Comparison of ENCODE assay signal across 8 mouse cellular contexts in genomic region chr8:84783919-84784581, GRCm38 (mm10). TPM values are rescaled to one million over a fixed set of nuclear protein-coding genes. Genes with fewer than 3 reads are reported as not detected.
DNase-seq lines count a peak whose midpoint lies in the region; ATAC-seq and TF ChIP-seq lines count a peak whose summit lies in the region.

No protein-coding gene starts in this region.

- peak overlapping the region; percentile 96 for H3K27ac ChIP-seq in left cerebral cortex, adult 2 months
- peak overlapping the region; percentile 97 for H3K27ac ChIP-seq in cortical plate, adult 2 months (ENCODE audit: insufficient read depth, low read length)
- no peak overlapping the region for H3K27ac ChIP-seq in midbrain, embryonic 11.5 days (ENCODE audit: low read depth, low read length)

- peaks cover 100% of the 10 kb centered on the region for H3K27me3 ChIP-seq in midbrain, embryonic 11.5 days (ENCODE audit: control insufficient read depth, insufficient read depth, low read length)

- peaks cover 22% of the 10 kb centered on the region for H3K4me1 ChIP-seq in cortical plate, adult 2 months (ENCODE audit: control insufficient read depth, insufficient read depth, low read length)
- H3K4me1 ChIP-seq in midbrain, embryonic 11.5 days (ENCODE audit: control insufficient read depth, insufficient read depth, low read length), result no peaks in the 10 kb centered on the region

- no peak for TF ChIP-seq CTCF in left cerebral cortex, adult 2 months (IDR thresholded peaks at IDR 0.05)
- no peak for TF ChIP-seq CTCF in cortical plate, adult 2 months (IDR thresholded peaks at IDR 0.05; ENCODE audit: extremely low read depth, insufficient read depth, low read length)

- H3K4me3 ChIP-seq in left cerebral cortex, adult 2 months, result peak overlapping the region; percentile 45
- H3K4me3 ChIP-seq in cortical plate, adult 2 months (ENCODE audit: insufficient read depth, low read length), result peak overlapping the region; percentile 38
- H3K4me3 ChIP-seq in midbrain, embryonic 11.5 days (ENCODE audit: low read depth, low read length), result no peak overlapping the region

- intact Hi-C loops in left cerebral cortex, adult 2 months (cut with DNase I), result no loop called here
- intact Hi-C loops in left cerebral cortex, postnatal 14 days (cut with DNase I), result no loop called here
- intact Hi-C loops in heart, postnatal 14 days (cut with DNase I), result loop anchor here (2.0 kb wide), 1 partner anchor 15 kb away; no protein-coding TSS in a partner anchor

- under 1% methylated on average over 33 of the region's 33 CpGs for WGBS in midbrain, embryonic 11.5 days

- no peak overlapping the region for H3K4me2 ChIP-seq in midbrain, embryonic 11.5 days

- no peak for DNase-seq in left cerebral cortex, adult 2 months (ENCODE audit: extremely low spot score in 1 of 2, low spot score in 2 of 2)
- DNase-seq in left cerebral cortex, postnatal 14 days (ENCODE audit: low spot score in 2 of 2), result no peak
- peak; percentile 64 to 69 for DNase-seq in heart, postnatal 14 days
- peak; percentile 95 for DNase-seq in midbrain, embryonic 11.5 days (ENCODE audit: low spot score, missing footprints)
- DNase-seq in ovary, adult 18-20 months (ENCODE audit: low spot score), result no peak
- DNase-seq in thymus, postnatal 10 days (ENCODE audit: low spot score in 2 of 2), result no peak
- no peak for DNase-seq in right cerebral cortex, adult 18-20 months

- H3K9ac ChIP-seq in midbrain, embryonic 11.5 days (ENCODE audit: low read length), result no peak overlapping the region

- no peak for TF ChIP-seq POLR2A in cortical plate, adult 2 months (IDR thresholded peaks at IDR 0.05; ENCODE audit: extremely low read depth, insufficient read depth, low read length)

- H3K9me3 ChIP-seq in midbrain, embryonic 11.5 days (ENCODE audit: control insufficient read depth, low read length), result no peaks in the 10 kb centered on the region

- ATAC-seq in midbrain, embryonic 11.5 days (ENCODE audit: low FRiP score), result no peak

- no peaks in the 10 kb centered on the region for H3K36me3 ChIP-seq in midbrain, embryonic 11.5 days (ENCODE audit: control insufficient read depth, insufficient read depth, low read length)

RNA-seq across cellular contexts. Expression of gene Nfix, which starts 16.1 kb away (rescaled TPM):
- total RNA-seq in left cerebral cortex, adult 2 months (2021), result 100 to 1,000 TPM; 347 to 350 TPM
- total RNA-seq in left cerebral cortex, postnatal 14 days (2021), result 100 to 1,000 TPM; 402 to 429 TPM
- 82.8 and 89.1 TPM in 2 replicates for polyA plus RNA-seq in cortical plate, adult 2 months (2012; rRNA removed)
- 100 to 1,000 TPM; 276 to 280 TPM for total RNA-seq in heart, postnatal 14 days (2021)
- 2.2 and 2.5 TPM in 2 replicates for polyA plus RNA-seq in midbrain, embryonic 11.5 days (2014; fragmentation: Nextera tagmentation; extraction: Ambion mirVana)

RNA-seq across cellular contexts. Expression of gene Dand5, which starts 38.6 kb away (rescaled TPM):
- total RNA-seq in left cerebral cortex, adult 2 months (2021), result 10 to 100 TPM in 1 of 2 experiments, 1 to 10 TPM in 1; 9.7 to 11.1 TPM
- 1 to 10 TPM; 8.0 to 9.6 TPM for total RNA-seq in left cerebral cortex, postnatal 14 days (2021)
- 14.9 and 16.0 TPM in 2 replicates for polyA plus RNA-seq in cortical plate, adult 2 months (2012; rRNA removed)
- total RNA-seq in heart, postnatal 14 days (2021), result 1 to 10 TPM; 6.1 to 6.4 TPM
- polyA plus RNA-seq in midbrain, embryonic 11.5 days (2014; fragmentation: Nextera tagmentation; extraction: Ambion mirVana), result 3.9 and 4.6 TPM in 2 replicates

RNA-seq across cellular contexts. Expression of gene Gadd45gip1, which starts 47.3 kb away (rescaled TPM):
- 10 to 100 TPM; 23.9 to 25.8 TPM for total RNA-seq in left cerebral cortex, adult 2 months (2021)
- total RNA-seq in left cerebral cortex, postnatal 14 days (2021), result 10 to 100 TPM; 23.4 to 23.6 TPM
- polyA plus RNA-seq in cortical plate, adult 2 months (2012; rRNA removed), result 26.0 and 31.2 TPM in 2 replicates
- 10 to 100 TPM; 23.0 to 25.0 TPM for total RNA-seq in heart, postnatal 14 days (2021)
- 37.3 and 37.8 TPM in 2 replicates for polyA plus RNA-seq in midbrain, embryonic 11.5 days (2014; fragmentation: Nextera tagmentation; extraction: Ambion mirVana)

RNA-seq across cellular contexts. Expression of gene Rad23a, which starts 56.4 kb away (rescaled TPM):
- 10 to 100 TPM; 77.7 to 77.8 TPM for total RNA-seq in left cerebral cortex, adult 2 months (2021)
- 10 to 100 TPM; 59.5 to 72.0 TPM for total RNA-seq in left cerebral cortex, postnatal 14 days (2021)
- 84.7 and 85.9 TPM in 2 replicates for polyA plus RNA-seq in cortical plate, adult 2 months (2012; rRNA removed)
- total RNA-seq in heart, postnatal 14 days (2021), result 10 to 100 TPM; 78.9 to 79.9 TPM
- polyA plus RNA-seq in midbrain, embryonic 11.5 days (2014; fragmentation: Nextera tagmentation; extraction: Ambion mirVana), result 87.7 and 100 TPM in 2 replicates

Comparison
In these comparisons a context has a peak if more than half of its experiments do, and no peak if none do; other contexts are left out.
1. DNase-seq: peak in heart, postnatal 14 days (2 of 2) and midbrain, embryonic 11.5 days (single experiment); none in left cerebral cortex, adult 2 months (0 of 2), left cerebral cortex, postnatal 14 days (0 of 2), ovary, adult 18-20 months (single experiment), thymus, postnatal 10 days (0 of 2) and right cerebral cortex, adult 18-20 months (single experiment).